Mouse (Mus musculus): ENCODE data around the gene Cdh3. TPM values are rescaled to one million over a fixed set of nuclear protein-coding genes. Genes with fewer than 3 reads are reported as not detected.

The Cdh3 gene
- polyA plus RNA-seq, 1 experiment from 2014 or later = 0.53 TPM

GRCm38 (mm10) chr8:106603933-106604332 is 93.2 kb downstream of the Cdh3 start:
- Histone ChIP-seq H3K9me3 (replicated peaks) (no peaks in the 10 kb centered on the region), H3K4me3 (peak overlapping the region; percentile 49), H3K27ac (no peak overlapping the region), H3K27me3 (peaks cover 57% of the 10 kb centered on the region), H3K4me1 (peaks cover 22% of the 10 kb centered on the region), H3K36me3 (ENCODE audit: poor library complexity, severe bottlenecking) (no peaks in the 10 kb centered on the region), H3K9ac (no peak overlapping the region; the same call in 1 of the 2 replicates), H3K4me2 (peak overlapping the region; percentile 91)
- no peak for ATAC-seq
- WGBS = 2% methylated on average over 19 of the region's 19 CpGs

- ATAC-seq = no peak
- Histone ChIP-seq H3K36me3 (ENCODE audit: poor library complexity, severe bottlenecking) (no peaks in the 10 kb centered on the region), H3K4me2 (no peak overlapping the region), H3K9ac (no peak overlapping the region), H3K9me3 (replicated peaks) (no peaks in the 10 kb centered on the region), H3K27ac (no peak overlapping the region), H3K4me3 (no peak overlapping the region), H3K27me3 (peaks cover 57% of the 10 kb centered on the region), H3K4me1 (peaks cover 16% of the 10 kb centered on the region)
- WGBS = 82% methylated on average over 7 of the region's 7 CpGs
These were observed 95.0 kb downstream of the Cdh3 start for GRCm38 (mm10) chr8:106605657-106606056.

GRCm38 (mm10) chr8:106606121-106606520 is 95.4 kb downstream of the Cdh3 start:
- H3K36me3 ChIP-seq (ENCODE audit: poor library complexity, severe bottlenecking) = no peaks in the 10 kb centered on the region
- no peak overlapping the region for H3K27ac ChIP-seq
- no peaks in the 10 kb centered on the region for H3K9me3 ChIP-seq (replicated peaks)
- H3K4me2 ChIP-seq = no peak overlapping the region
- no peak for ATAC-seq
- no peak overlapping the region for H3K9ac ChIP-seq
- peaks cover 57% of the 10 kb centered on the region for H3K27me3 ChIP-seq
- 55% methylated on average over 4 of the region's 4 CpGs for WGBS
- peaks cover 16% of the 10 kb centered on the region for H3K4me1 ChIP-seq
- H3K4me3 ChIP-seq = no peak overlapping the region

- ATAC-seq = no peak
- H3K4me3 ChIP-seq = no peak overlapping the region
- 43% methylated on average over 13 of the region's 15 CpGs for WGBS
- H3K36me3 ChIP-seq (ENCODE audit: poor library complexity, severe bottlenecking) = no peaks in the 10 kb centered on the region
- peaks cover 16% of the 10 kb centered on the region for H3K4me1 ChIP-seq
- no peak overlapping the region for H3K27ac ChIP-seq
- no peak overlapping the region for H3K4me2 ChIP-seq
- no peak overlapping the region for H3K9ac ChIP-seq
- peaks cover 55% of the 10 kb centered on the region for H3K27me3 ChIP-seq
- no peaks in the 10 kb centered on the region for H3K9me3 ChIP-seq (replicated peaks)
These were observed 96.0 kb downstream of the Cdh3 start for GRCm38 (mm10) chr8:106606601-106607145.

Other genes starting within 250 kb of the Cdh3 start
- gene Smpd3, start 172.9 kb upstream of the Cdh3 start, polyA plus RNA-seq (2015; fragmentation: Nextera tagmentation; extraction: Ambion mirVana) = 31.4 and 34.6 TPM in 2 replicates
- 41.4 and 46.0 TPM in 2 replicates for gene Zfp90, start 95.6 kb upstream of the Cdh3 start, polyA plus RNA-seq (2015; fragmentation: Nextera tagmentation; extraction: Ambion mirVana)
- not detected in 2 replicates for gene 6030452D12Rik, start 10.4 kb upstream of the Cdh3 start, polyA plus RNA-seq (2015; fragmentation: Nextera tagmentation; extraction: Ambion mirVana)
- gene Gm10073, start 62.6 kb downstream of the Cdh3 start, polyA plus RNA-seq (2015; fragmentation: Nextera tagmentation; extraction: Ambion mirVana) = 6.9 and 9.8 TPM in 2 replicates
- 0.53 and 0.58 TPM in 2 replicates for gene Cdh1, start 92.5 kb downstream of the Cdh3 start, polyA plus RNA-seq (2015; fragmentation: Nextera tagmentation; extraction: Ambion mirVana)
- gene Tango6, start 172.2 kb downstream of the Cdh3 start, polyA plus RNA-seq (2015; fragmentation: Nextera tagmentation; extraction: Ambion mirVana) = 6.0 and 7.3 TPM in 2 replicates

All from forebrain, embryonic 13.5 days (tissue).